Mouse (Mus musculus): Measurements from ENCODE around the gene Dnah7b.
"Not testable (repeated sequence)": the region's sequence is repeated elsewhere in the genome, so short reads cannot be mapped to it uniquely, and the experiment has no call there.

DNA sequence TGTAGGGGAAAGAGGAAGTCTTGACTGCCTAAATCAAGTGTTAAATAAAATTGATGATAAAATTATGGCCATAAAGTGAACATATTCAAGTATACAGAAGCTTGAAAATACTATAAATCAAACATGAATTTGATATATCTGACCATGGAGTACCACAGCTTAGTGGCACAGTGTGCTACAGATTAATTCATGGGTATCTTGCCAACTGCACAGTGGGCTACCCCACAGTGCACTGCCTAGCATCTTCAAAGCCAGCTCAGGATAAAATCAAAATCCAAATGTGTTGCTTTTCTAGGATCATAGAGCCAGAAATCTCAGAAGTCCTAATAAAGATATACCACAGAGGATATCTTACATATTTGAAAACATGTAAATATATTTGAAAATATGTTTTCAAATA lies 46.5 kb downstream of the Dnah7b start:
- not testable (repeated sequence) for TF ChIP-seq BHLHE40 (IDR thresholded peaks at IDR 0.05; ENCODE audit: borderline replicate concordance, low read depth, low read length); CTCF (IDR thresholded peaks at IDR 0.05 in 2 of 3, conservative IDR thresholded peaks at IDR 0.05 in 1 of 3; ENCODE audit: control insufficient read depth in 1 of 3, insufficient read depth in 1 of 3, low read depth in 2 of 3, low read length in 3 of 3, poor library complexity in 1 of 3, severe bottlenecking in 1 of 3); MAZ (IDR thresholded peaks at IDR 0.05; ENCODE audit: low read depth, low read length); CHD2 (IDR thresholded peaks at IDR 0.05; ENCODE audit: low read length); USF1 (IDR thresholded peaks at IDR 0.05; ENCODE audit: low read depth, low read length)
